Mouse (Mus musculus) adrenal gland, postnatal 14 days (tissue): ENCODE data around the gene Dusp15. TPM values are rescaled to one million over a fixed set of nuclear protein-coding genes. Genes with fewer than 3 reads are reported as not detected.

Source experiments
- DNase-seq: peaks from one replicate; pipeline ENCODE4 v3.0.0; 2021; ENCODE audit warnings: mixed read lengths
- long read RNA-seq, 2 experiments: library from polyadenylated mRNA; stranded (forward); transcript quantifications; one replicate each; pipeline ENCODE4 v2.0.0; 2021
- total RNA-seq: library from RNA; stranded (reverse); gene quantifications from 2 replicates; pipeline ENCODE4 v1.2.3, GENCODE M21; 2021

Dusp15 gene
- 2.8 and 4.4 TPM in 2 replicates for total RNA-seq
- long read RNA-seq, experiment 1, partial matches to known transcripts, result 1 of 2 reads
- long read RNA-seq, experiment 1, other reads (novel, unspliced or antisense), result 0 of 2 reads
- long read RNA-seq, experiment 2, partial matches to known transcripts, result 3 of 4 reads
- long read RNA-seq, experiment 2, other reads (novel, unspliced or antisense), result 1 of 4 reads

- DNase-seq, result peak; percentile 59
Observed at GRCm38 (mm10) chr2:152951065-152951849, at the start of gene Dusp15. Gene Dusp15, minus strand, starts transcription at chr2:152951698.

DNA sequence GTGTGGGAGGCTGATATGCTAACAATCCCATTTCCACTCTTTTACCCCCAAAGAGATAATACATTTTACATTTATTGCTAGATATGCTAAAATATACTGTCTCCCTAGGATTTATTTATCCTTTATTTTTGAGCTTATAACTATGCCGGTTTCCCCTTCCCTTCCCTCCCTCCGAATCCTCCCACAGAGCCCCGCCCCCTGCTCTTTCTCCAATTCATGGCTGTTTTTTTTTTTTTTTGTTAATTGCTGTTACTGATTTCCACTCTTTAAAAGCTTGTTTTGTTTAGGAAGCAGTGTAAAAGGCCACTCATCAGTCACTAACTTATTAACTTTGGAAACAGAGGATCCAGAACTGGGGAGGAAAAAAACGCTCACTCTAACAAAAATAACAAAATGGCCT lies 45.5 kb upstream of the Dusp15 start:
- DNase-seq, result no peak

DNA sequence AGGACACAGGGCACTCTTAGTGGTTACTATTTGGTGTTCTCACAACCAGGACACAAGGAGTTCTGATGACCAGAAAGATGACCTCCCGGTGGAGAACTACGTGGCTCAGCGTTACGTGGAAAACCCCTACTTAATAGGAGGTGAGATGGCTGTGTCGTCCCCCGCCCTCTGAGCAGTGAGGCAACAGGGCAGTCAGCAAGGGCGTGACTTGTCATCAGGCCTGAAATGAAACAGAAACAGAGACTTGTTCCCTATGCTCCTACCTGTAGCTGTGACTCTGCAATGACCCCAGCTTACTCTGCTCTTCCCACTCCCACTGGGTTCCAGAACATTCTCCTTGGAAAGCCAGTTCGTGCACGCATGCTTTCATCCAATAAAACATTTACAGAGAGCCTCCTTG lies 40.0 kb upstream of the Dusp15 start:
- DNase-seq, result no peak

DNA sequence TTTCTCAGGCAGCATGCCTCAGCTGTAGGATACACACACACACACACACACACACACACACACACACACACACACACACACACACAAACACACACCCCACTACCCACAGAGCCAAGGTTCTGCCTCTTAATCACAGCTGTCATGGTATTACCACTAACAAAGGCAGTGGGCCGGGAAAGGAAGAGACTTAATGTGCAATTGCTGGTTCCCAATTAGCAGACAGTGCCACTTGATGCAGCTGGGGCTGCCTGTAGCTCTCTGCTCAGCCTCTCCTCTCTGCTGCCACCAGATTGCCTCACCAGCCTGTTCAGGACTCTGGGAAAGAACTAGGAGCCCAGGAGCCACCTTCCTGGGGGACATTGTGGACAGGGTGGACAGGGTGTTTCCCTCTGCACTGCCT lies 34.1 kb upstream of the Dusp15 start:
- DNase-seq, result no peak

DNA sequence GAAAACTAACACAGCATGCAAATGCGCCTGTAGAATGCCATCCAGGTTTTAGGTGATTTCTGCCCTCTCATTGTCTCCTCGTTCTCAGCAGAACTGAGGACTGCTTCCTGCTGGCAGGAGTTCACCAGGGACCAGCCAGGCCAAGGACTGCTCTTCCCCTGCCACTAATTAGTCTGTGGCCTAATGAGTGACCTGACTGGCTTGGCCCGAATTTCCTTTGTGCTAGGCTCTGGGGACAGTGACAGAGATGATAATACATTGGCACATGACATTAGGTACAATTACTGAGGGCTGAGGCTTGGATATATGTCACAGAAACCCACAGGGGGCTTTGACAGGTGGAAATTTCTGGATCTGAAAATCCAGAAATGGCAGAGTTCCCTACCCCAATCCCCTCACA lies 25.5 kb upstream of the Dusp15 start:
- no peak for DNase-seq

GRCm38 (mm10) chr2:152965555-152965954 lies 14.1 kb upstream of the Dusp15 start:
- no peak for DNase-seq

GRCm38 (mm10) chr2:152962091-152962793 lies 10.7 kb upstream of the Dusp15 start, which contains the start of gene Ttll9:
Gene Ttll9, plus strand, starts transcription at chr2:152962485.
- peak; percentile 86 for DNase-seq

DNA sequence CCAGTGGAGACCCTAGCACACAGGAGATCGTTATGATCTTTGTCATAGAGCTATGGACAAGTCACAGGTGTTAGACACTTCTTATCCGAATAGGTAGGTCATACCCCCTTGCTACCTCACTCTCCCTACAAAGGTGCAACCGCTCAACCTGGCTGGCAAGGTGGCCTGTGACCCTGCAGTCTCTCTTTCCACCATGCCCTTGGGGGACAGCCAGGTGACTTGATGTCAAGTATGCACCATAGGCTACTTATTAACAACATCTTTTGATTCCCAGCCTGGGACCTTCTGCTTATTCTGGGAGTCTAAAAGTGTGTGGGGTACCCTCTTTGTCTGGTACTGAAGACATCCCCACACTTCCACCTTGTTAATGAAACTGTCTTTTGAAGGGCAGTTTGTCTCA lies 6.6 kb upstream of the Dusp15 start:
- no peak for DNase-seq

GRCm38 (mm10) chr2:152951850-152952720 lies 587 bp upstream of the Dusp15 start:
- DNase-seq, result no peak

DNA sequence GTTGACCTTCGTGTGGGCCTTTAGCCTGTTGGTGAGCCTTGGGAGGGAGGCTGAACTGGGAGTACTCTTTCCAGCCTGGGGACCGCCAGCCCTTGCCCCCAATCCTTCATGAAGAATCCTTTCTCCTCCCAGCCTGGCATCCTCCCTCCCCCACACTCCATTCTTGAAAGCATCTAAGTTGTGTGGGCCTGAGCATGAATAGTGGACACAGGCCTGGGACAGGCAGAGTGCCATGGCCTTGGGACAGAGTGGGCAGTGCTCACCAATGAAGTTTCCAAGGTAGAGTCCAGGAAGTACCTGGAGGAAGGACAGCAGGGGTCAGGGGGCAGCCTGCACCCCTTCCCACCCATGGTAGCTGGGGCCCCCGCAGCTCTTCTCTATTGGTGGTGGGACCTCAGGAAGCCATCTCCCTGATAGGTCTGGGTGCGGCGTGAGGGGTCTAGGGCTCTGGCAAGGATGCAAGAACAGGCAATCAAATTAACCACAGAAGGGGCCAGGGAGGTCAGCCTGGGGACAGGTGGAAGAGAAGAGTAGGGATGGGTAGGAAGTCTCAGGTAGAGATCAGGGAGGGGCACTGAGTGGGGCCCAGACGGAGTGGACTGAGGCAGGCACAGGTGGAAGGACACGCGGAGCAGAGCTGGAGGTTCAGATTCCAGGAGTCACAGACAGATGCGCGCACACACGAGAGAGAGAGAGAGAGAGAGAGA lies 987 bp downstream of the Dusp15 start:
- DNase-seq, result peak; percentile 32

DNA sequence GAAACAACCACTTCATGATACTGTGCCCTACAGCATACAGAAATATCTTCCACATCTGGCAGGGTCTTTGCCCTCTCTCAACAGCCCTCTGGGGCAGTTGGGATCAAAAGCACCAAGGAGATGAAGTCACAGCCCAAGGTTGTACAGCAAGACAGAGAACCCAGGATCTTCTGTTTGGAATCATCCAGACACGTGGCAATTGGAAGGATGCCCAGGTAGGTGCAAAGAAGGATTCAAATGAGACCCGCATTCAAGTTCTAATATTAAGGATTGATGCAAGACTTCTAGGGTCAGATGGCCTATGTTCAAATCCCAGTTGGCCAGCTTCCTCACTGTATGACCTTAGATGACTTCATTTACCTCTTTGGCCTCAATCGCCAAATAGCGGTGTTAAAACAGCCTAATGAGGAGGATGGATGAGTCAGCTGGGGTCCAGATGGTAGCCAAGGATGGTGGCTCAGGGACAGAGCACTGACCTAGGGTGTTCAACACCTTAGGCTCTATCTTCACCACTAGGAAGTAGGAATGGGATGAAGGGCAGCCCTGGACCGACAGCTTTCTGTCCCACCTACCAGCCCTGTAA lies 3.0 kb downstream of the Dusp15 start:
- no peak for DNase-seq

GRCm38 (mm10) chr2:152947098-152947497 lies 4.4 kb downstream of the Dusp15 start:
- DNase-seq, result no peak

DNA sequence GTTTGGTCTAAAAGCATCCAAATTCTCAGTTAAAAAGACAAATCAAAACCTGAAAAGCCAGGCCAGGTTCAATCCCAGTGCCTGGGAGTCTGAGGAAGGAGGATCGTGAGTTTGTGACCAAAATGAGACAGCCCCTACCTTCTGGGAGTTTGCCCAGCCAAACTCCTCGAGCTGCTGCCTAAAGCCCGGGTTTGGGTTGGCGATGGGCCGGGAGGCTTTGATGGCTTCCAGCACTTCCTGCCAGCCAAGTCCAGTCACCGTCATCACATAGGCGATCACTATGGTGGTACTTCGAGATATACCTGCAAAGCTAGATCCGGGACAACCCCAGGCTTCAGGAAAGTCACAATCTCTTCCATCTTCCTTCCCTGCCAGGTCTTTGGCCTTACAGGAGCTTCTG lies 7.5 kb downstream of the Dusp15 start:
- DNase-seq, result no peak

DNA sequence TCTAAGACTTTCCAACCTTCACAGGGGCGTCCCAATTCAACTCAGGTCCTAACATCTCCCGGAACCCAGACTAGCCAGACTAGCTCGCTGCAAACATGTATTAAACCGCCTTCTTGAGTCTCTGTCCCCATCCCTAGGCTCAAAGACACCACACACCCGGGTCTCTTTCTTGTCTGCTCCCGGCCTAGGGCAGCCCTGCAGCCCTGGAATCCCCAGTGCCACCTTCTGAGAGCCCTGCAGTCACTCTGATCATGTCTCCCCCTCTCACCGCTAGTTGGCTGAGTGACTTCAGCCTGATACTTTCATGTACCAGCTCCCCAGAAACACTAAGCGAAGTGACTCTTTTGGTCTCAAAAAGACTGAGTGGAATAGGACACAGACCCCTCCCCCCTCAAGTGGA lies 7.9 kb downstream of the Dusp15 start:
- no peak for DNase-seq

GRCm38 (mm10) chr2:152942898-152943515 lies 8.5 kb downstream of the Dusp15 start:
- DNase-seq, result peak; percentile 57

- no peak for DNase-seq
Observed at GRCm38 (mm10) chr2:152941776-152942175, 9.7 kb downstream of the Dusp15 start.

DNA sequence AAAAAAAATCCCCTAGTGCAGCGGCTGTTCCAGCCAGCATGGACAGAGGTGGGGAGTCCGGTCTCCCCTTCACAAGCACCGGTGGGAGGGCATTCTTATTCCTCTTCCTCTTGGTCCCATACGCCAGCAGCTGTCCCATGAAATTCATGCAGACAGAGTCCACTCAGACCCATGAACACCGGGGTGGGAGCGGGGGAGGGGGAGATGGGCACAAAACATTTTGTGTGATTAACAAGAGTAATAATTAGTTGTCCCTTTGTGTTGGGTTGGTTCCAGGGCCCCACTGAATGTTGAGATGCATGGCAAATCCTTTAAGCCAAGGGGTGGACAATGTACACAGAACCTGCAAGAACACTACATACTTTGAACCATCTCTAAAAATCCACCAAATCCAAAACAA lies 10.4 kb downstream of the Dusp15 start:
- no peak for DNase-seq

GRCm38 (mm10) chr2:152939846-152940245 lies 11.7 kb downstream of the Dusp15 start:
- peak; percentile 84 for DNase-seq

GRCm38 (mm10) chr2:152933614-152934013 lies 17.9 kb downstream of the Dusp15 start:
- DNase-seq, result peak; percentile 78

- peak; percentile 21 for DNase-seq
Observed at GRCm38 (mm10) chr2:152933048-152933447, 18.4 kb downstream of the Dusp15 start, which contains the start of gene Foxs1. Gene Foxs1, minus strand, starts transcription at chr2:152933208.
